Mouse (Mus musculus): ENCODE data around the gene Sh3rf3.

- TF ChIP-seq CTCF (IDR thresholded peaks at IDR 0.05; ENCODE audit: borderline replicate concordance, control insufficient read depth, extremely low read depth, insufficient read depth, low read length, poor library complexity) (no peak), POLR2A (IDR thresholded peaks at IDR 0.05; ENCODE audit: control insufficient read depth, extremely low read depth, insufficient read depth, low read length, poor library complexity) (no peak)
Measured at GRCm38 (mm10) chr10:59104683-59105082, 291.5 kb downstream of the Sh3rf3 start.
